Mouse (Mus musculus) telencephalon, adult 2 months (tissue): Measurements from ENCODE around the gene Itga9.

ENCODE experiments used
- DNase-seq: peaks from one replicate; pipeline ENCODE4 v3.0.0-alpha.2; 2011; ENCODE audit warnings: low read depth, low spot score

Itga9 gene

DNA sequence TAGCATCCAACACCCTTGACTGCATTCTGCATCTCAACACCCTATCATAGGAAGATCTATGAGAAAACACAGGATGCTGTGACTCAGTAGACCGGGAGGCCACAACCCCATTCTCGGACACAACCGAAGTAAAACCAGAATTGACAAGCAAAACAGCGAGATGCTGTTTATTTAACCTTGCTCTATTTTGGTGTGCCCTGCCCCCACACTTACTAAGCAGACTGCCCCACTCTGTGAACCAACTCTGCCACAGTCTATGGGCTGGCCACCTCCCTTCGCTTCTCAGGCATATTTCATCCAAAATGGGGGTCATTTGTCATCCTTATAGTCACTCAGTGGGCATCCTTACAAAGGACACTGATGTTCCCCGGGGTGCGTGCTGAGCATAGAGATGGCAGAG, 160.5 kb downstream of the Itga9 start:
- no peak for DNase-seq

DNA sequence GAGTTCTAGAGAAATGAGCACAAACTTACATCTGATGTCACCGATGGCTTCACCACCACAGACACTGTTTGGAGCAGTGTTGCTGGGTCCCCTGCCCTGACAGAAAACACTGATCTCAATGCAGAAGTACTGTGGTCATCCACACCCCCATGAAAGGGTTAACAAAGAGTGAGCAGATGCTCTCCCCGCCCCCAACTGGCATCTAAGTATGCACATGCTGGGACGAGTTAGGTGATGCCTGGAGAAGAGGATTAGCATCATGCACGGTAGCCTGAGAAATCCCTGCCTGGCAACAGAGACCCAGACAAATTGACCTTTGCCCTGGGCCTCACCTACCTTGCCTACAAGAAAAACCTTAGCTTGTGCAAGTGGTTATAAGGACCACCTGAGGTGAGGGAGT, 162.1 kb downstream of the Itga9 start:
- no peak for DNase-seq

DNA sequence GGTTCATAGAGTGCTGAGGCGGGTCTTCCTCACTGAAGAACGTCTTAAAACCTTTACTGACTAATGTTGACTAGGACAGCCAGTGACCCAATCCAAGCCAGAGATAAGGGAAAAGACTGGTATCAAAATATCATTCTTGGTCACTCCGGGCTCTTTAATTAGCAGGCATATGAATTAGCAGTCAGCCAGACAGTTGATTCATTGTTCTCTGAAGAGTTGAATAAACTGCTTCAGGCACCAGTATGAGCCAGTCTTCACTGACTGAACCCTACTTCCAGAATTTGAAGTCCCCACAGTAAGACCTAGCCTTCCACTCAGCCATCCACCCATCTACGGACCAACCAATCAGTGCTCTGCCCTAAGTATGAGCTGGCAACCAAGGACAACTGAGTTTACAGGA, 163.9 kb downstream of the Itga9 start:
- no peak for DNase-seq

DNA sequence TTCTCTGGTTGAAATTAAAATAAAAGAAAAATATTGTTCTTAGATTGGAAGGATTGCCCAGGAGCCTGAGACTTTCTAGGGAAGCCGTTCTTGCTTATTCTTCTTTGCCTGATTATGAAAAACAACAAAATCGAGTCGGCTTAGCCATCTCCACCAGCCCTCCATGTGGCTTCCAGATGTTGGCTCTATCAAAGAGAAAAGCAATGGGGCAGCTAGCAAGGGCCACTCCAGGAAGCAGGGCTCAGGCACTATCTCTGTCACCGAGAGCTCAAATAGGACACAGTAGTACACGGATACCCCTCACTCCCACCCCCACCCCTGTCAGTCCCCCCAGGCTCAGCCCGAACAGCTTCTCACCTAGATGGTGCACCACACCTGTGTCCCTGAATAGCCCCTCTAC, 168.2 kb downstream of the Itga9 start:
- DNase-seq, result no peak

DNA sequence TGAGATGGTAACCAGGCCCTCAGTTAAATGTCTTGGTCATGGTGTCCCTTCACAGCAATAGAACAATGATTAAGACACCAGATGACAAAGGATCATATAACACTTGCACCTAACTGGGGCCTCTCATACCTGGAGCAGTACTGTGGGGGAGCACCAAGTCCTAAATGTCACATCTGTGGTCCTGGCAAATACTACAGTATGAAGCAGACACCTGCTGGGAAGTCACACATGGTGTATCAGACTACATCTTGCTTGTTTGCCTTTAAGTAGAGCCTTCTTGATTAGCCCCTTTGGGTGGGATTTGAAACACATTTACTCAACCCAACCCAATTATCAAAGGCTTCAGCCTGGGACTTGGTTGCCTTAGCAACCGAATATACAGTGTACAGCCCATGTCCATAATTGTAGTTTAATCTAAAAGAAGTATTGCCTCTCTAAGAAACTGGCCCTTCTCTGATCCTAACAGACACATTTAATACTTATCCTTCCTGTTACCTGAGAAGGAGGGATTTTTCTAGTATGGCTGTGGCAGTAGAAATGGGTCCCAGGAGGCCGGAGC, 170.5 kb downstream of the Itga9 start:
- no peak for DNase-seq

DNA sequence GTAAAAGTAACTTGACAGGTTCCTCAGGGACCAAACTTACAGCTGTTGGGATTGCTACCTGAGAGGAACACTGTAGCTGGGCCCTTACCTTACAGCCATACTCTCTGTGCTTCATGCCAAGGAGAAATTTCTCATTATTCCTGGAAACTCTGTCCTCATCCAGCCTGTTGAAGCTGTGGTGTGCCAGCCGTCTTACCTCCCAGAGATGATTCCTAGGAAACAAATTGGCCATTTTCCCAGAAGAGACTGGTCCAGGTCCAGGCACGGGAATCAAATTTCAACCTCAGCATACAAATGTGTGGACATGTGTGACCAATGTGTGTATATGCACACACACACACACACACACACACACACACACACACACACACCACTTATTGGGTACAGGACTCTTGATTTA, 172.1 kb downstream of the Itga9 start:
- no peak for DNase-seq

DNA sequence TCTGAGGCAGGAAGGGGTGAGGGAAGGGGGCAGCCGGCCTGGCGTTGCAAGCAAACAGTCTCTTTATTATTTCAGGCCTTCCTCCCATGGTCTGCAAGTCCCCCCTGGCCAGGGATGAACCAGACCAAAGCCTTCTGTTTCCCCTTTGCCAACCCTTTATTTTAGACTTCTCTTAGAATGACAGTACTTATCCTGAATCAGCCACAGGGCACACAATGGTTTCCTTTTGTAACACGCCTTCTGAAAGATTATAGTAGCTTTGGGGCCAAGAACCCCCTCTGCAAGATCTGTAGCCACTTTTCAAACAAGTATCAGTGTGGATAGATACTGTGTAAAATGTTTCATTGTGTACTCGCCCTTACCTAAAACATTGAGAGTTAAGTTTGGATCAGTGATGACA, 178.1 kb downstream of the Itga9 start:
- no peak for DNase-seq

DNA sequence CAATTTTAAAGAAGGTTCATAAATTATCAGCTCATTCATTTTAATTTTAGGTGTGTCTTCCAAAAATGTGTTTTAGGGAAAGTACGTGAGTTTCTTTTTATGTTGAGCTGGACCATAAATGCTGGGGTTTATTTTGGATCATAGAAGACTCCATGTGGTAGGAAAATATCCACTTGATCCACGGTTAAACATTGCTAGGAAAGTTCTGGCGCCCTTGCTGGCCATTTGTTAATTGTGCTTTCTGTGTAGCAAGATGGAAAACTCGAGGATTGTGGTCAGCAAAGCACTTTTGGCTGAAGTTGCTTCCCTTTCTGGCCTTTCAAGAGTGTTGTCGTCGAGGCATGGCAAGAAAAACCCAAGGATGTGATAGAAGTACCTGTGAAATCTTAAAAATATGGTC, 179.3 kb downstream of the Itga9 start:
- DNase-seq, result no peak

DNA sequence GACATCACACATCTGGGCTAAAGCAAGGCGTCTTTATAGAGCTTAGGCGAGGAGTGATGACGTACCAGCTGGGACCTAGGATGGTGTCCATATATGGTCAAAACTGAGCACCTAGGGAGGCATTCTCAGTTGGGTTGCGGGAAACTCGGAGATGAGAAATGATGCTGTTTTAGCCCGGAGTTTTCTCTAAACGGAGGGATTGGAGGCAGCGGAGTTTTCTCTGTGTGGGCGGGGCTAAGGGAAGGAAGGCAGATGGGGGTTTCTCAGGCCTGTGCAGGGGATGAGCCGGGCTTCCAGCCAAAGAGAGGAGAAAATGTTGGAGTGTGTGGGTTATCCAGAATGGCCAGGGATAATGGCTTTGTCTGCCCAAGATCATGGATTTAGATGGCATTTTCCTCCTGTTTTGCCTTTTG, 182.4 kb downstream of the Itga9 start:
- DNase-seq, result peak; percentile 27

DNA sequence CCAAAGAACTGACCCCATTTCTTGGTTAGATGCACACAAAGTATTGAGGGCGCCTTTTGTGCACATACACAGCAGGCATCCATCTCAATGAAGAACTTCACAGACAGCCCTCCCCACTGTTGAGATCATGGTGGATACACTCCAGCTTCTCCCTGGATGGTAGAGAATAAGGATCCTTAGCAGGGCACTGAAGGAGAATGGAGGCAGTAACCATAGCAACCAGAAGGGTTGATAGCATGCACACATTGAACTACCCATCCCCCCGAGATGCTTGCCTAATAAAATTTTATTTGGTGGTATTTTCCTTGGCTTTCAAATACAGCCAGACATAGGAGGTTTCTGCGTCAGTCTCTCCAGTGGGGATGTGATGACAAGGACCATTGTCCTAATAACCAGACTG, 184.7 kb downstream of the Itga9 start:
- DNase-seq, result no peak

DNA sequence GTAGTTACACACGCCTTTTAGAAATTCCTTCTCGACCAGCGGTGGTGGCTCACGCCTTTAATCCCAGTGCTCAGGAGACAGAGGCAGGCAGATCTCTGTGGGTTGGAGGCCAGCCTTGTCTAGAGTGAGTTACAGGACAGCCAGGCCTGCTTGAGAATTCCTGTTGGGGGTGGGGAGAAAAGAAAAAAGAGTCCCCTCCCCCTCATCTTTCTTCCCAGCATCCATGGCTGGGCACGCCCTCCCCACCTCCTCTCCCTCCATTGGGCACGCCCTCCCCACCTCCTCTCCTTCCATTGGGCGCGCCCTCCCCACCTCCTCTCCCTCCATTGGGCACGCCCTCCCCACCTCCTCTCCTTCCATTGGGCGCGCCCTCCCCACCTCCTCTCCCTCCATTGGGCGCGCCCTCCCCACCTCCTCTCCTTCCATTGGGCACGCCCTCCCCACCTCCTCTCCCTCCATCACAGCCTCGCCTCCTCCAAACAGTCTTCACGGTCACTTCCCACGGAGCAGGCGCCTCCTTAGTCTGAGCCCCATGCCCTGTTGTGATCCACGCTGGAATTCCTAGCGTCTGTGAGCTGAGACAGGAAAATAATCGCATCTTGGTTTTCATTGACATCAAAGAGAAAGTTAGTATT, 186.8 kb downstream of the Itga9 start:
- no peak for DNase-seq

DNA sequence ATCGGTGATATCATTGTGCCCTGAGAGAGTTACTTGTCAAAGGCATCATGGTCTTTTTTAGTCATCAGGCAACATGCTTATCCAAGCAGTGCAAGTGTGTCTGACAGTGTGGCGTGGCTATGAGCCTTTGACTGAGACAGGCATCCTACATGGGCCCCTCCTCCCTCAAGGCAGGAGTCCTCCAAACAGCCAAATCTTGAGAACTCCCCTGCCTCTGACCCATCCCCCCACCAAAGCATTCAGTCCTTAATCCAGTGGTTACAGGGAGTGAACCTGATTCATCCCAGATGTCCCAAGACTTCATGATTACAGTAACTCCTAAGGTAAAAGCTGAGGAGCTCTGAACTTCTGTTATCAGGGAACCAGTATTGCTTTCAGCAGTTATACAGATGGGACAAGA, 188.2 kb downstream of the Itga9 start:
- DNase-seq, result no peak

DNA sequence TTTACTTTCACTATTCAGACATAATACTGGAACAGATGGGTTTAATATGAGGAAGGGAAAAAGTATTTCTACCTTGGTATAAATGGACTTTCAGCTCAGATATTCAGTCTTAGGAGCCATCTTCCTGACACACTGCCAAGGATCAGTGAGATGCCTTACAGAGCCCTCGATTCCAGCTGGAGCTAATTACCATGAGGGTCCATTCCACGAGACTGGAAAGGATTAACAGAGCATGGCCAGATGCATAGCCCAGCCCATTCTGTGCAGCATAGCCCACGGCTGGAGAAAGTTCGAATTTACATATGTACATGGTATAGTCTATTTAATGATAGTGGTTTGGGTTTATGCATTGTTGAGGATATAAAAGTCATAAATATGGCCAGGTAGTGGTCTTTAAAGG, 188.8 kb downstream of the Itga9 start:
- DNase-seq, result no peak

DNA sequence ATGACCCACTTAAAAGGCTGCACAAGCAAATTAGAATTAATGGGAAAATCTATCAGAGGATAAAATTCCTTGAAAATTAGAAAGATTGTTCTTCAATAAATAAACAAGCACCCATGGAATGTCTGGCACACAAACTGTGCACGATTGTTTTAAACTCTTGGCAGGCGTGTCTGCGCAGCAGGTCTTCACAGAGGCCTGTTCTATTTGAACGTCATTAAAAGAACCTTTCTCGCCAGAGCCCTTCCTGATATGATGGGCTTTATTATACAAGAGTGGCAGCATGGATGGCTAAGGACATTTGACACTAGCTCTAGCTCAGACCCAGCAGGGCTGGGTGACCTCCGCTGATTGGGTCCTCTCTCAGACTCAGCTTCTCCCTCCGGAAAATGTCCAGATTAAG, 192.6 kb downstream of the Itga9 start:
- no peak for DNase-seq

DNA sequence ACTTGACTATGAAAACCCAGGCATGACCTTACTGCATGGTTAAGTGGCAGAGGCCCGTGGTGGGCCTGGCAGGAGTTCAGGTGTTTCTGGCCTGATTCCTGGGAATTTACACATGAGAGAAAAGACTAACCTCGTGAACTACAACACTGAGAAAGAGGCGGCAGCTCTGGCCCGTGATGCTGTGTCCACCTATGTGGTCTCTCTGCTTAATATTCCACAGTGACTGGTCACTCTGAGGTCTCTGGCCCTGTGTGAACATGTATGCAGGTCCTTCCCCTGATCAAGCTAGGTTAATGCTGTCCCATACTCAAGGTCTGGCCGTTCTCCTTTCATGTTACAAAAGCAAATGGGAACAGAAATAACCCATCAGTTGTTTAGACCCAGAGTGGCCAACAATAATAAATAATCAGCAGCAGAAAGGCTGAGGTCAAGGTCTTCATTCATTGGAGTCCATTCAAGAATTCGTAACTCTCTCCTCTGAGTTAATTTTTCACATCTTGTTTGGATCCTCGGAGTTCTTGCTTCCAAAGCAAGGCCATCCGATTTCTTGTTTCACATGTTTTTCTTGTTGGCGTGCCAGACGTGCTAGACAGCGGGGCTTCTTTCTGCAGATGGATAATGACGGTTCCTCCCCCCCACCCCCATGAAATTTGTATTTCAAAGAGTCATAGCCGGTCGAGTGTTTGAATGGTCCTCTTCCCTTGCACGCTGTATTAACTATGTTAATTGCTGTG, 194.9 kb downstream of the Itga9 start:
- no peak for DNase-seq

DNA sequence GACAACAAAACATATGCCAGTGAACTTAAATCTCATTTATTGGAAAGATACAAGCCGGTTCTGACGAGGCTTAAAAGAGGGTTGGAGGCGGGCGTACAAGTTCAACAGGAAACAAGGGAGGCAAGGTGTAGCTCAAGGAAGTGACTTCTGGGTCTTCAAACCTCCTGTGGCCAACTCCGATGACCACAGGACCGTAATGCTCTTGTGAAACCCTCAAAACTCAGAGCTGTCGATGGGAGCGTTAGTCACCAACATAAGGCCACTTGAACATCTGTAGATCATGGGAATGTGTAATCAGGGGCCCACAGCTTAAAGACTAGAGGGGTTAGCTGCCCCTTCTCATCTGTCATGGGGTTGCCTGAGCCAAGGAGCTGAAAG, 195.4 kb downstream of the Itga9 start:
- DNase-seq, result no peak

DNA sequence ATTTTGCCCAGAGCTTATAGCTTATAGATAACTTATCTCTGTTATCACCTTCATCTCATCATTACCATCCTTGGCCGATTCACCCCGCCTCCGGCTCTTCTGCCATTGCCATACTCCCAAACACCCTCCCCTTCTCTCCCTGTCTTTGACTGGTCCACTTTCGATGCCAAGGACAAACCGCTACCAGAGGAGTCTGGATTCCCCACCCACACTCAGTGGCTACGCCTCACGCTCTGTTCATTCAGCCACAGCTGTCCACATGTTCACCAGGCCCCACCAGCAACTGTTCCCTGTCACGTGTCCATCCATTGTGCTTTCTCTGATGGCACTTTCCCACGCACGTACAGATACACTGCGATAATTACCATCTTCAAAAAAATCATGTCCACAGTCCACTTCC, 195.9 kb downstream of the Itga9 start:
- DNase-seq, result no peak

DNA sequence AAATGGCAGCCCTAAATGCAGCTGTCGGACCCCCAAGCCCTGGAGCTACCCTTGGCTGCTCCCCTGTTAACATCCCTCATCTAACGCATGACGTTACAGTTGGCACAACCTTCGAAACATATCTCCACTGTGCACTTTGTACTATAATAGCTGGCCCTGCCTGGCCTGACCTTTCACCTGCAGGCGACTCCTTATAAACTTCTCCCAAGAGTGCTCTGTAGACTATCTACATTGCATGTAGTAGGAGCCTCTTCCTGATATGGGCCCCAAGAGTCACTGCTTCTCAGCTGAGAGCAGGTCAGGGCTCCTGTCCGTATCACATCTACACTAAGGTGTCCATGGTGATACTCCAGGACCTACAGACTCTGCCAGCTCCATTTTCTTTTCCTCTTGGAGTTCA, 199.2 kb downstream of the Itga9 start:
- DNase-seq, result no peak

DNA sequence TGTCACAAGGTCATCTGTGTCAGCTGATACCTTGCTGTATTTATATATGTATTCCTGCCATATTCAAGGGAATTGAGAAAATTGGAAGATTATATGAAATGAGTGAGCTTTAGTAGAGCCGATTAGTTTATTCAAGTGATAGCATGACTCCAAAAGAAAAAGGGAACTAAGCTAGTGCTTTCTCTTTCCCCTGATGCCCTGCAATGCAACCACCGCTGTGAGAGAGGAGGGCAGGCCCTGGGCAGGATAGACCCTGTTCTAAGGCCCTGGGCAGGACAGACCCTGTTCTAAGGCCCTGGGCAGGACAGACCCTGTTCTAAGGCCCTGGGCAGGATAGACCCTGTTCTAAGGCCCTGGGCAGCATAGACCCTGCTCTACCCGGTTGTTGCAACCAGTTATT, 201.2 kb downstream of the Itga9 start:
- DNase-seq, result no peak

DNA sequence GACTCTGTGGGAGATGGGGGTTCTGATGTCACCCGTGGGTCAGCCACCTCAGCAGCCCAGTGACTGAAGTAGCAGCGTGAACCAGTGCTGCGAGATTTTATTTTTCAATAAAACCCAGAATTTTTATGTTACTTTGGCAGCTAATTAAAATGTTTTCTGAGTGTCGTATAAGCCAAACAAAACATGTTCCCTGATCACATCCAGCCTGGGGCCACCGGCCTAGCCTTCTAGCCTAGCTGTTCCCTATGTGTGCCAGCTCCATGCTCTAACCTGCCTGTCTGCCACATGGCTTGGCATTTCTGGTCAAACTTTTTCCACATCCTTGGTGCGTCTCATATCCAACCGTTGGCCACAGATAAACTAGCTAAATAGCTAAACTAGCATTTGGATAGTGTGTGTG, 205.7 kb downstream of the Itga9 start:
- no peak for DNase-seq

DNA sequence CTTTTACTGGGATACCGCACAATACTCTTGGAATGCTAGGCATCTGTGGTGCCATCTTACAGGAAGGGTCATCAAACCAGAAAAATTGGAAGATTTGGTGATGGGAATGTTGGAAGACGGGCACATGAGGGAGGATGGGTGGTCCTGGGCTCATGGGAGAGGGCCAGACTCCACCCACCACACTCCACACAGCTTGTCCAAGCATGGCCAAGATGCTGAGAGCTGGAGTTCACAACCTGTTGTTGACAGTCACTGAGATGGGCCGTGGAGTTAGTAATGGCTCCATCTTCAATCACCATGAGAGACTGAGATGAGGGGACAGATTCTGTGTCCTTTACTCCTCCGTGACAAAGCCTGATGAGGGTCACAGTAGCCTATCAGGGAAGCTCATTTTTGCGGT, 207.0 kb downstream of the Itga9 start:
- DNase-seq, result no peak

DNA sequence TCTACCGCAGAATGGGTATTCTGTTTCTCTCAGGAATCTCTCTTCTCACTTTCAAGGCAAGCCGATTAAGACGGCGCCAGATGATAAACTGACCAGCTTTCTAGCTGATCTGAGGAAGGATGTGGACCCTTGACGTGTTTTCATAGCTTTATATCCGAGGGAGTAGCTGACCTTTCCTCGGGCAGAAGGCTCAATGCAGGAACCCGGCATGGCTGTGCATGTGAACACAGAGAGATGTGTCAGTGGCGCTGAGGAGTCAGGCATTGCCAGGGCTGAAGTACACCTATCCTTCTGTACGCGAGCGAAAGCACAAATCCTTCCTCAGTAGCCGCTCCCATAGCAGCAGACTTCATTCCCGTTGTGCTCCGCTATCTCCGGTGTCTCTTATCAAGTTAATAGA, 207.6 kb downstream of the Itga9 start:
- no peak for DNase-seq

DNA sequence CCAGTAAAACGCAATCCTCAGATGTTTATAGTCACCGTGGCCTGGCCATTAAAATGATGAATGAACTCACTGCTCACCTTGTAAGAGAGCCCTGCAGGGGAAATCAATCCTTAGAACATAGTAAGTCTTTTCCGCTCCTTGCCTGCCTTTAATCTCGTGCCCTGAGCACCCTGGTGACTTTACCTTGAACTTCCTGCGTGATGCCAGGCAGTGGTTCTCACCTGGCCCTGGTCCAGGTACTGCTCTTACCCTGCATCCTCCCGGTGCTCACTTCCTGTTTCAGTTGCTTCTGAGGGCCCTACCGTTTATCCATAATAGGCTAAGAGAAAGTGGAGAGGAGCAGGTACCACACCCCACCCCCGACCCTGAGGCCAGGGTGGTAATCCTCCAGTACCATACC, 208.0 kb downstream of the Itga9 start:
- DNase-seq, result no peak

DNA sequence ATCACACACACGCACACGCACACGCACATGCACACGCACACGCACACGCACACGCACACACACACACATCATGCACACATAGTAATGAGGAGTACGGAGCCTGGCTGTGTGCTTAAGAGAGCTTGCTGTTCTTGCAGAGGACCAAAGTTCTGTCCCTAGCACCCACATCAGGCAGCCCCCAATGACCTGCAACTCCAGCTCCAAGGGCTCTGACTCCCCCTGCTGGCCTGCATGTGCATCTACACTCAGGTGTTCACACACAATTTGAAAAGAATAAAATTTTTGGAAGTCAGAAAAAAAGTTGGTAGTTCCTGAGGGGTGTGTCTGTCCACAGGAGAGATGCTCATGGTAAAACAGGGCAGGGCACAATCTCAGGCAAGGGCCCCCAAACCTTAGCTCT, 209.1 kb downstream of the Itga9 start:
- DNase-seq, result no peak
